Mouse (Mus musculus): Measurements from ENCODE around the gene Adprhl1. TPM values are rescaled to one million over a fixed set of nuclear protein-coding genes. Genes with fewer than 3 reads are reported as not detected.

The Adprhl1 gene
- polyA plus RNA-seq, 1 experiment from 2014 or later, result 0.40 TPM

- Histone ChIP-seq H3K27ac (ENCODE audit: low read length) (no peak overlapping the region), H3K27me3 (replicated peaks; ENCODE audit: control insufficient read depth, insufficient read depth, low read length) (0 out of 2 replicates have a peak, but pooled peaks cover 10% of the 10 kb centered on the region), H3K4me3 (ENCODE audit: low read length) (peak overlapping the region; percentile 3; the same call in 1 of the 2 replicates)
Measured at GRCm38 (mm10) chr8:13202806-13203205, 51.2 kb downstream of the Adprhl1 start.

GRCm38 (mm10) chr8:13202041-13202440, 51.9 kb downstream of the Adprhl1 start:
- no peaks in the 10 kb centered on the region for H3K9me3 ChIP-seq (ENCODE audit: control insufficient read depth, low read length)
- H3K36me3 ChIP-seq (ENCODE audit: control insufficient read depth, insufficient read depth, low read length), result no peaks in the 10 kb centered on the region
- H3K9ac ChIP-seq (ENCODE audit: low read depth, low read length), result 0 out of 2 replicates have a peak overlapping the region, but pooled peaks have one; percentile 28
- H3K4me2 ChIP-seq (ENCODE audit: low read depth, low read length), result peak overlapping the region; percentile 83
- H3K4me1 ChIP-seq (ENCODE audit: control insufficient read depth, insufficient read depth, low read length), result peaks cover 11% of the 10 kb centered on the region
- H3K27me3 ChIP-seq (replicated peaks; ENCODE audit: control insufficient read depth, insufficient read depth, low read length), result 0 out of 2 replicates have a peak, but pooled peaks cover 10% of the 10 kb centered on the region
- peak overlapping the region; percentile 85 for H3K4me3 ChIP-seq (ENCODE audit: low read length)
- 41% methylated on average over 3 of the region's 3 CpGs for WGBS
- no peak overlapping the region for H3K27ac ChIP-seq (ENCODE audit: low read length)
- no peak for ATAC-seq

More at GRCm38 (mm10) chr8:13202806-13203205, 51.2 kb downstream of the Adprhl1 start:
- Histone ChIP-seq H3K9me3 (ENCODE audit: control insufficient read depth, low read length) (no peaks in the 10 kb centered on the region), H3K36me3 (ENCODE audit: control insufficient read depth, insufficient read depth, low read length) (no peaks in the 10 kb centered on the region), H3K9ac (ENCODE audit: low read depth, low read length) (no peak overlapping the region), H3K4me1 (ENCODE audit: control insufficient read depth, insufficient read depth, low read length) (peaks cover 11% of the 10 kb centered on the region), H3K4me2 (ENCODE audit: low read depth, low read length) (peak overlapping the region; percentile 22; the same call in 1 of the 2 replicates)
- no peak for ATAC-seq
- WGBS, result 93% methylated on average over 3 of the region's 3 CpGs

GRCm38 (mm10) chr8:13201013-13201334, 53.0 kb downstream of the Adprhl1 start:
- H3K36me3 ChIP-seq (ENCODE audit: control insufficient read depth, insufficient read depth, low read length), result no peaks in the 10 kb centered on the region
- H3K27ac ChIP-seq (ENCODE audit: low read length), result peak overlapping the region; percentile 83
- H3K4me3 ChIP-seq (ENCODE audit: low read length), result peak overlapping the region; percentile 85
- H3K27me3 ChIP-seq (replicated peaks; ENCODE audit: control insufficient read depth, insufficient read depth, low read length), result 0 out of 2 replicates have a peak, but pooled peaks cover 10% of the 10 kb centered on the region
- H3K9ac ChIP-seq (ENCODE audit: low read depth, low read length), result peak overlapping the region; percentile 84
- peaks cover 13% of the 10 kb centered on the region for H3K4me1 ChIP-seq (ENCODE audit: control insufficient read depth, insufficient read depth, low read length)
- H3K4me2 ChIP-seq (ENCODE audit: low read depth, low read length), result peak overlapping the region; percentile 83
- H3K9me3 ChIP-seq (ENCODE audit: control insufficient read depth, low read length), result no peaks in the 10 kb centered on the region
- 0 out of 2 replicates have a peak, but pooled peaks have one; percentile 14 for ATAC-seq
- WGBS, result 2% methylated on average over 18 of the region's 18 CpGs

GRCm38 (mm10) chr8:13200301-13201012, 53.5 kb downstream of the Adprhl1 start, which contains the start of gene Grtp1:
Gene Grtp1, minus strand, starts transcription at chr8:13200620.
- H3K36me3 ChIP-seq (ENCODE audit: control insufficient read depth, insufficient read depth, low read length), result no peaks in the 10 kb centered on the region
- H3K9me3 ChIP-seq (ENCODE audit: control insufficient read depth, low read length), result no peaks in the 10 kb centered on the region
- ATAC-seq, result peak; percentile 54
- H3K4me1 ChIP-seq (ENCODE audit: control insufficient read depth, insufficient read depth, low read length), result peaks cover 13% of the 10 kb centered on the region
- peak within 1 kb of the TSS; percentile 83 for H3K27ac ChIP-seq (ENCODE audit: low read length)
- peak within 1 kb of the TSS; percentile 83 for H3K4me2 ChIP-seq (ENCODE audit: low read depth, low read length)
- H3K9ac ChIP-seq (ENCODE audit: low read depth, low read length), result peak within 1 kb of the TSS; percentile 84
- 1% methylated on average over 52 of the region's 58 CpGs for WGBS
- 0 out of 2 replicates have a peak, but pooled peaks cover 10% of the 10 kb centered on the region for H3K27me3 ChIP-seq (replicated peaks; ENCODE audit: control insufficient read depth, insufficient read depth, low read length)
- H3K4me3 ChIP-seq (ENCODE audit: low read length), result peak within 1 kb of the TSS; percentile 85

GRCm38 (mm10) chr8:13199385-13200061, 54.4 kb downstream of the Adprhl1 start:
- peak overlapping the region; percentile 83 for H3K4me2 ChIP-seq (ENCODE audit: low read depth, low read length)
- H3K4me3 ChIP-seq (ENCODE audit: low read length), result peak overlapping the region; percentile 85
- peak; percentile 75 for ATAC-seq
- peak overlapping the region; percentile 83 for H3K27ac ChIP-seq (ENCODE audit: low read length)
- H3K9me3 ChIP-seq (ENCODE audit: control insufficient read depth, low read length), result no peaks in the 10 kb centered on the region
- peak overlapping the region; percentile 84 for H3K9ac ChIP-seq (ENCODE audit: low read depth, low read length)
- 19% methylated on average over 14 of the region's 14 CpGs for WGBS
- H3K27me3 ChIP-seq (replicated peaks; ENCODE audit: control insufficient read depth, insufficient read depth, low read length), result 0 out of 2 replicates have a peak, but pooled peaks cover 10% of the 10 kb centered on the region
- no peaks in the 10 kb centered on the region for H3K36me3 ChIP-seq (ENCODE audit: control insufficient read depth, insufficient read depth, low read length)
- H3K4me1 ChIP-seq (ENCODE audit: control insufficient read depth, insufficient read depth, low read length), result peaks cover 8% of the 10 kb centered on the region

GRCm38 (mm10) chr8:13197493-13197892, 56.5 kb downstream of the Adprhl1 start:
- WGBS, result 85% methylated on average over 5 of the region's 5 CpGs
- H3K4me1 ChIP-seq (ENCODE audit: control insufficient read depth, insufficient read depth, low read length), result peaks cover 6% of the 10 kb centered on the region; the same call in 1 of the 2 replicates
- no peaks in the 10 kb centered on the region for H3K36me3 ChIP-seq (ENCODE audit: control insufficient read depth, insufficient read depth, low read length)
- 0 out of 2 replicates have a peak, but pooled peaks cover 2% of the 10 kb centered on the region for H3K27me3 ChIP-seq (replicated peaks; ENCODE audit: control insufficient read depth, insufficient read depth, low read length)
- no peak overlapping the region for H3K4me2 ChIP-seq (ENCODE audit: low read depth, low read length)
- no peak overlapping the region for H3K27ac ChIP-seq (ENCODE audit: low read length)
- ATAC-seq, result no peak
- no peak overlapping the region for H3K4me3 ChIP-seq (ENCODE audit: low read length)
- H3K9me3 ChIP-seq (ENCODE audit: control insufficient read depth, low read length), result no peaks in the 10 kb centered on the region
- no peak overlapping the region for H3K9ac ChIP-seq (ENCODE audit: low read depth, low read length)

- Histone ChIP-seq H3K4me3 (ENCODE audit: low read length) (no peak overlapping the region), H3K9me3 (ENCODE audit: control insufficient read depth, low read length) (no peaks in the 10 kb centered on the region), H3K27ac (ENCODE audit: low read length) (no peak overlapping the region), H3K4me2 (ENCODE audit: low read depth, low read length) (no peak overlapping the region), H3K36me3 (ENCODE audit: control insufficient read depth, insufficient read depth, low read length) (no peaks in the 10 kb centered on the region), H3K9ac (ENCODE audit: low read depth, low read length) (no peak overlapping the region), H3K27me3 (replicated peaks; ENCODE audit: control insufficient read depth, insufficient read depth, low read length) (no peaks in the 10 kb centered on the region), H3K4me1 (ENCODE audit: control insufficient read depth, insufficient read depth, low read length) (peaks cover 3% of the 10 kb centered on the region; the same call in 1 of the 2 replicates)
- WGBS, result 53% methylated on average over 10 of the region's 10 CpGs
- ATAC-seq, result no peak
Measured at GRCm38 (mm10) chr8:13194818-13195217, 59.1 kb downstream of the Adprhl1 start.

- Histone ChIP-seq H3K9ac (ENCODE audit: low read depth, low read length) (no peak overlapping the region), H3K4me3 (ENCODE audit: low read length) (no peak overlapping the region), H3K36me3 (ENCODE audit: control insufficient read depth, insufficient read depth, low read length) (no peaks in the 10 kb centered on the region), H3K4me1 (ENCODE audit: control insufficient read depth, insufficient read depth, low read length) (no peaks in the 10 kb centered on the region), H3K9me3 (ENCODE audit: control insufficient read depth, low read length) (no peaks in the 10 kb centered on the region), H3K27ac (ENCODE audit: low read length) (no peak overlapping the region), H3K4me2 (ENCODE audit: low read depth, low read length) (no peak overlapping the region), H3K27me3 (replicated peaks; ENCODE audit: control insufficient read depth, insufficient read depth, low read length) (no peaks in the 10 kb centered on the region)
- ATAC-seq, result no peak
- 87% methylated on average over 8 of the region's 8 CpGs for WGBS
Measured at GRCm38 (mm10) chr8:13190235-13190634, 63.7 kb downstream of the Adprhl1 start.

GRCm38 (mm10) chr8:13188857-13189256, 65.1 kb downstream of the Adprhl1 start:
- H3K27ac ChIP-seq (ENCODE audit: low read length), result no peak overlapping the region
- WGBS, result 87% methylated on average over 1 of the region's 1 CpGs

More at GRCm38 (mm10) chr8:13188857-13189256, 65.1 kb downstream of the Adprhl1 start:
- Histone ChIP-seq H3K4me2 (ENCODE audit: low read depth, low read length) (no peak overlapping the region), H3K9me3 (ENCODE audit: control insufficient read depth, low read length) (no peaks in the 10 kb centered on the region), H3K9ac (ENCODE audit: low read depth, low read length) (no peak overlapping the region), H3K4me3 (ENCODE audit: low read length) (no peak overlapping the region), H3K4me1 (ENCODE audit: control insufficient read depth, insufficient read depth, low read length) (no peaks in the 10 kb centered on the region), H3K36me3 (ENCODE audit: control insufficient read depth, insufficient read depth, low read length) (no peaks in the 10 kb centered on the region), H3K27me3 (replicated peaks; ENCODE audit: control insufficient read depth, insufficient read depth, low read length) (no peaks in the 10 kb centered on the region)
- no peak for ATAC-seq
